Mouse (Mus musculus): ENCODE results near the gene Nhsl2. TPM values are rescaled to one million over a fixed set of nuclear protein-coding genes. Genes with fewer than 3 reads are reported as not detected.

The Nhsl2 gene
- polyA plus RNA-seq, 1 experiment from 2014 or later = 6.9 TPM

DNA sequence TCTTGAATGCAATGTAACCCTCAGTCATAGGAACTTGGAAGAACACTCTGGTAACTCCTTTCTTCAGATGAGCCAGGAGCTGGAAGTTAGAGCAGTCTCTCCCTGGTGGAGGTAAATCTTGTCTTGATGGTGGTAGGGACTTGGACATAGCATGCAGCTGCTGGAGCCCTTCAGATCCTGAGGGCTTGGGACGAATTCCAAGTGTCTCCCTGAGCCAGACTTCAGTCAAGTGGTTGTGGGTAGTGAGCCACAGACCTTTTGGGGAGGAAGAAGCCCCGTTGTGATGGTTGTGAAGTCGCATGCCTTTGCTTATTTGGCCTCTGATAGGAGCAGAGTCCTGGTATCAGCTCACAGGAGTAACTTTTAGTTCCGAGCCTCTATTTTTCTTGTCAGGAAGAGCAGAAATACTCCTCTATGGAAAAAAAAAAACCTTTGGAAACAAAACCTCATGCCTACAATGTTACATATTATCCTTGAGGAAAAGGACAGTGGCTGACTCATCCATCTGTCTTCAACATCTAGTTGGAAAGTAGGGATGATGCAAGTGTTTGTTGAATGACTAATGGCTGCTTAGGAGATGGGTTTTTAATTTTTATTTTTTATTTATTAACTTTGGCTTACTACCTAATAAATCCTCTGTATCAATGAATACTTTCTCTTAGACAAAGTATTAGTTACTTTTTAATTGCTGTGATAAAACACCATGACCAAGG lies 14.6 kb downstream of the Nhsl2 start:
- H3K4me2 ChIP-seq (ENCODE audit: low read depth, low read length) = no peak overlapping the region
- H3K27ac ChIP-seq (ENCODE audit: low read length) = no peak overlapping the region
- no peak overlapping the region for H3K9ac ChIP-seq (ENCODE audit: low read length)
- peaks cover 6% of the 10 kb centered on the region for H3K4me1 ChIP-seq (ENCODE audit: control insufficient read depth, insufficient read depth, low read length)
- no peak overlapping the region for H3K4me3 ChIP-seq (ENCODE audit: low read length)
- H3K27me3 ChIP-seq (ENCODE audit: control insufficient read depth, insufficient read depth, low read length) = peaks cover 2% of the 10 kb centered on the region
- WGBS = 48% methylated on average over 4 of the region's 4 CpGs
- no peak; the same call in 1 of the 2 replicates for ATAC-seq (replicated peaks; ENCODE audit: extremely low read depth, insufficient read depth, low FRiP score)
- no peaks in the 10 kb centered on the region for H3K36me3 ChIP-seq (ENCODE audit: control insufficient read depth, insufficient read depth)
- no peaks in the 10 kb centered on the region for H3K9me3 ChIP-seq (replicated peaks; ENCODE audit: control insufficient read depth, low read length)

DNA sequence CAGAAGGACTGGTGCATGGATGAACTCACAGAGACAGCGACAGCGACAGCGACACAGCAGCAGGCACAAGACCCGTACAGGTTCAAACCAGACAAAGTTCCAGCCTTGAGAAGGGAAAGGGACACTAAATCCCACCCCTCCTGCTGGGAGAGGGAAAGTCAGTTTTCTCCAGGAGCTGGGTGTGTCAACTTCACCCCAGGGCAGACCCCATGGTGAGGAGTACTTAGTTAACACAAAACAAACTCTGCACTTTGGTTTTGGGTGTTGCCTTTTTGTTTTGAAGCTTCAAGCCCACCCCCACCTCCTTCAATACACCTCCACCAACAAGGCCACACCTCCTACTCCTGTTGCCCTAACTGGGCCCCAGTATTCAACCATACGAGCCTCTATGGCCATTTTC lies 15.6 kb downstream of the Nhsl2 start:
- Histone ChIP-seq H3K4me3 (ENCODE audit: low read length) (no peak overlapping the region), H3K4me1 (ENCODE audit: control insufficient read depth, insufficient read depth, low read length) (peaks cover 6% of the 10 kb centered on the region), H3K4me2 (ENCODE audit: low read depth, low read length) (no peak overlapping the region), H3K36me3 (ENCODE audit: control insufficient read depth, insufficient read depth) (no peaks in the 10 kb centered on the region), H3K27ac (ENCODE audit: low read length) (no peak overlapping the region), H3K9ac (ENCODE audit: low read length) (no peak overlapping the region), H3K9me3 (replicated peaks; ENCODE audit: control insufficient read depth, low read length) (no peaks in the 10 kb centered on the region), H3K27me3 (ENCODE audit: control insufficient read depth, insufficient read depth, low read length) (peaks cover 2% of the 10 kb centered on the region)
- WGBS = 65% methylated on average over 5 of the region's 5 CpGs
- ATAC-seq (replicated peaks; ENCODE audit: extremely low read depth, insufficient read depth, low FRiP score) = no peak

- Histone ChIP-seq H3K27me3 (ENCODE audit: control insufficient read depth, insufficient read depth, low read length) (no peaks in the 10 kb centered on the region; the same call in 1 of the 2 replicates), H3K4me2 (ENCODE audit: low read depth, low read length) (no peak overlapping the region), H3K9me3 (replicated peaks; ENCODE audit: control insufficient read depth, low read length) (no peaks in the 10 kb centered on the region), H3K4me3 (ENCODE audit: low read length) (no peak overlapping the region), H3K36me3 (ENCODE audit: control insufficient read depth, insufficient read depth) (no peaks in the 10 kb centered on the region), H3K9ac (ENCODE audit: low read length) (no peak overlapping the region), H3K27ac (ENCODE audit: low read length) (peak overlapping the region; percentile 11; the same call in 1 of the 2 replicates), H3K4me1 (ENCODE audit: control insufficient read depth, insufficient read depth, low read length) (no peaks in the 10 kb centered on the region)
- WGBS = 34% methylated on average over 3 of the region's 3 CpGs
- no peak for ATAC-seq (replicated peaks; ENCODE audit: extremely low read depth, insufficient read depth, low FRiP score)
Measured at GRCm38 (mm10) chrX:101874147-101874546, 25.0 kb downstream of the Nhsl2 start.

- ATAC-seq (replicated peaks; ENCODE audit: extremely low read depth, insufficient read depth, low FRiP score) = no peak
- peak overlapping the region; percentile 48 for H3K27ac ChIP-seq (ENCODE audit: low read length)
Measured at GRCm38 (mm10) chrX:101874901-101875300, 25.7 kb downstream of the Nhsl2 start.

GRCm38 (mm10) chrX:101876136-101876535 lies 27.0 kb downstream of the Nhsl2 start:
- Histone ChIP-seq H3K27ac (ENCODE audit: low read length) (no peak overlapping the region; the same call in 1 of the 2 replicates), H3K9me3 (replicated peaks; ENCODE audit: control insufficient read depth, low read length) (no peaks in the 10 kb centered on the region), H3K9ac (ENCODE audit: low read length) (no peak overlapping the region), H3K4me3 (ENCODE audit: low read length) (no peak overlapping the region), H3K4me1 (ENCODE audit: control insufficient read depth, insufficient read depth, low read length) (no peaks in the 10 kb centered on the region), H3K4me2 (ENCODE audit: low read depth, low read length) (no peak overlapping the region), H3K27me3 (ENCODE audit: control insufficient read depth, insufficient read depth, low read length) (no peaks in the 10 kb centered on the region; the same call in 1 of the 2 replicates), H3K36me3 (ENCODE audit: control insufficient read depth, insufficient read depth) (no peaks in the 10 kb centered on the region)
- no peak for ATAC-seq (replicated peaks; ENCODE audit: extremely low read depth, insufficient read depth, low FRiP score)
- 25% methylated on average over 2 of the region's 2 CpGs for WGBS

More at GRCm38 (mm10) chrX:101874901-101875300, 25.7 kb downstream of the Nhsl2 start:
- H3K9me3 ChIP-seq (replicated peaks; ENCODE audit: control insufficient read depth, low read length) = no peaks in the 10 kb centered on the region
- no peaks in the 10 kb centered on the region; the same call in 1 of the 2 replicates for H3K27me3 ChIP-seq (ENCODE audit: control insufficient read depth, insufficient read depth, low read length)
- no peak overlapping the region for H3K4me3 ChIP-seq (ENCODE audit: low read length)
- no peaks in the 10 kb centered on the region for H3K4me1 ChIP-seq (ENCODE audit: control insufficient read depth, insufficient read depth, low read length)
- H3K4me2 ChIP-seq (ENCODE audit: low read depth, low read length) = no peak overlapping the region
- no peaks in the 10 kb centered on the region for H3K36me3 ChIP-seq (ENCODE audit: control insufficient read depth, insufficient read depth)
- no peak overlapping the region for H3K9ac ChIP-seq (ENCODE audit: low read length)
- 37% methylated on average over 2 of the region's 2 CpGs for WGBS

DNA sequence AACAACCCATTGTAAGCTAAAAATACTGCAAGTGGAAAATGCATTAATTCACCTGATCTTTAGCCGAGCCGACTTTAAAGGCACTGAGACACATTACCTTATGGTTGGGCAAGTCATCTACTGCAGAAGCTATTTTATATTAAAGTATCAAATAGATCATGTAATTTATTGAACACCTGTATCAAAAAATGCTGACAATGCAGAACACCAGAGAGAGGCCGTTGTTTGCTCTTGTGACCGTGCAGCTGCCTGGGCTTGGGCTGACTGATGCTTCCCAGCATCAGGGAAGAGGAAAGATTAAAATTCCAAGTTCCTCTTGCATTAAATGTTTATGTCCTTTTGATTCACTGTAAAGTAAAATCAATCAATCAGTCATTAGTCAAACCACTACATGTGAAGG lies 28.7 kb downstream of the Nhsl2 start:
- Histone ChIP-seq H3K36me3 (ENCODE audit: control insufficient read depth, insufficient read depth) (no peaks in the 10 kb centered on the region), H3K27me3 (ENCODE audit: control insufficient read depth, insufficient read depth, low read length) (no peaks in the 10 kb centered on the region; the same call in 1 of the 2 replicates), H3K9me3 (replicated peaks; ENCODE audit: control insufficient read depth, low read length) (no peaks in the 10 kb centered on the region), H3K27ac (ENCODE audit: low read length) (no peak overlapping the region), H3K4me3 (ENCODE audit: low read length) (no peak overlapping the region), H3K4me1 (ENCODE audit: control insufficient read depth, insufficient read depth, low read length) (no peaks in the 10 kb centered on the region; the same call in 1 of the 2 replicates), H3K9ac (ENCODE audit: low read length) (no peak overlapping the region), H3K4me2 (ENCODE audit: low read depth, low read length) (no peak overlapping the region)
- 57% methylated on average over 4 of the region's 4 CpGs for WGBS
- ATAC-seq (replicated peaks; ENCODE audit: extremely low read depth, insufficient read depth, low FRiP score) = no peak

GRCm38 (mm10) chrX:101878546-101878945 lies 29.4 kb downstream of the Nhsl2 start:
- H3K27ac ChIP-seq (ENCODE audit: low read length) = no peak overlapping the region
- H3K4me1 ChIP-seq (ENCODE audit: control insufficient read depth, insufficient read depth, low read length) = no peaks in the 10 kb centered on the region; the same call in 1 of the 2 replicates
- no peak overlapping the region for H3K4me3 ChIP-seq (ENCODE audit: low read length)
- no peak overlapping the region for H3K4me2 ChIP-seq (ENCODE audit: low read depth, low read length)
- H3K36me3 ChIP-seq (ENCODE audit: control insufficient read depth, insufficient read depth) = no peaks in the 10 kb centered on the region
- WGBS = 41% methylated on average over 4 of the region's 4 CpGs
- no peaks in the 10 kb centered on the region for H3K9me3 ChIP-seq (replicated peaks; ENCODE audit: control insufficient read depth, low read length)
- ATAC-seq (replicated peaks; ENCODE audit: extremely low read depth, insufficient read depth, low FRiP score) = no peak
- H3K27me3 ChIP-seq (ENCODE audit: control insufficient read depth, insufficient read depth, low read length) = no peaks in the 10 kb centered on the region; the same call in 1 of the 2 replicates
- H3K9ac ChIP-seq (ENCODE audit: low read length) = no peak overlapping the region

- Histone ChIP-seq H3K9ac (ENCODE audit: low read length) (no peak overlapping the region), H3K36me3 (ENCODE audit: control insufficient read depth, insufficient read depth) (no peaks in the 10 kb centered on the region), H3K27ac (ENCODE audit: low read length) (no peak overlapping the region), H3K4me2 (ENCODE audit: low read depth, low read length) (no peak overlapping the region), H3K27me3 (ENCODE audit: control insufficient read depth, insufficient read depth, low read length) (no peaks in the 10 kb centered on the region; the same call in 1 of the 2 replicates), H3K4me3 (ENCODE audit: low read length) (no peak overlapping the region), H3K9me3 (replicated peaks; ENCODE audit: control insufficient read depth, low read length) (no peaks in the 10 kb centered on the region), H3K4me1 (ENCODE audit: control insufficient read depth, insufficient read depth, low read length) (no peaks in the 10 kb centered on the region; the same call in 1 of the 2 replicates)
- WGBS = 28% methylated on average over 3 of the region's 3 CpGs
- no peak; the same call in 1 of the 2 replicates for ATAC-seq (replicated peaks; ENCODE audit: extremely low read depth, insufficient read depth, low FRiP score)
Measured at GRCm38 (mm10) chrX:101882141-101882751, 33.1 kb downstream of the Nhsl2 start.

DNA sequence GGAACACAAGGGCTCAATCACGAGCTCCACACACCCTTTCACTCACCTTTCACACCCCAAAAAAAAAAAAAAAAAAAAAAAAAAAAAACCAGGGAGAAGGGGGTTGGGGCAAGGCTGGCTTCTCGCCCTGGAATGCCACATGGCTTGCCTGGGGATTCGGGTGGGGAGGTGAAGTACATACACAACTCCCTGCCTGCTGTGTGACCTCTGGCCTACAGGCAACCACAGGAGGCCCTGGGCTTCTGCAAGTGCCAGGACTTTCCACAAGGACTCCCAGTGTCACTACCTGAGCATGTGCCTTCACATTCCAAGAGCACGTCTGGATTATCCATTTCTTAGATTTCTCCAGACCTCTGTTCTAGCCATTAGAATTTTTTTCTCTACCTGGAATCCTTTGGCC lies 40.2 kb downstream of the Nhsl2 start:
- ATAC-seq (replicated peaks; ENCODE audit: extremely low read depth, insufficient read depth, low FRiP score) = no peak
- Histone ChIP-seq H3K4me3 (ENCODE audit: low read length) (no peak overlapping the region), H3K9me3 (replicated peaks; ENCODE audit: control insufficient read depth, low read length) (no peaks in the 10 kb centered on the region), H3K27ac (ENCODE audit: low read length) (no peak overlapping the region), H3K27me3 (ENCODE audit: control insufficient read depth, insufficient read depth, low read length) (peaks cover 6% of the 10 kb centered on the region; the same call in 1 of the 2 replicates), H3K4me2 (ENCODE audit: low read depth, low read length) (no peak overlapping the region), H3K36me3 (ENCODE audit: control insufficient read depth, insufficient read depth) (no peaks in the 10 kb centered on the region), H3K9ac (ENCODE audit: low read length) (no peak overlapping the region), H3K4me1 (ENCODE audit: control insufficient read depth, insufficient read depth, low read length) (no peaks in the 10 kb centered on the region; the same call in 1 of the 2 replicates)
- WGBS = 38% methylated on average over 4 of the region's 4 CpGs
